16 mouse cellular contexts compared by ENCODE assay signal in the genomic region with DNA sequence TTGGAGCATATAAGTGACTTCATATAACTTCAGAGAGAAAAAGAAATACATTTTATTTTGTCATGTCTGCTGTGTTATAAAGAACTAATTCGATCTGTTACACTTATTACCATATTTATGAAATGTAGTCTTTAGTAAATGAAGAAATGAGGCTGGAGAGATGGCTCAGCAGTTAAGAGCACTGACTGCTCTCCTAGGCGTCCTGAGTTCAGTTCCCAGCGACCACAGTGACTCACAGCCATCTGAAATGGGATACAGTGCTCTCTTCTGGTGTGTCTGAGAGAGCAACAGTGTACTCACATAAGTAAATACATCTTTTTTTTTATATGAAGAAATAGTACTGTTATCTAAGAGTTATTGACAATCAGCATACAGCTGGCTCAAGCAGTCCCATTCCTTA. TPM values are rescaled to one million over a fixed set of nuclear protein-coding genes. Genes with fewer than 3 reads are reported as not detected.
DNase-seq lines count a peak whose midpoint lies in the region; ATAC-seq and TF ChIP-seq lines count a peak whose summit lies in the region.
"Had no signal": no experiment of that assay in that cellular context is flagged by ENCODE, and none has a peak within 500 bp of the region (broad histone marks: within the 10 kb centered on the region; RNA-seq: fewer than 3 reads in every experiment).

No protein-coding gene starts in this region.

- H3K79me2 ChIP-seq in heart, adult 2 months (replicated peaks; ENCODE audit: control insufficient read depth, insufficient read depth, low read length) = peaks cover 4% of the 10 kb centered on the region

- intact Hi-C loops in heart, adult 2 months (cut with DNase I) = loop anchor here (2.0 kb wide), 1 partner anchor 277 kb away; the partner anchor contains the start of gene Heatr5a

- peak in 1 of 2 experiments; percentile 11 for DNase-seq in heart, adult 2 months
- no peak for DNase-seq in heart, adult 18-20 months
- no peak for DNase-seq in kidney, postnatal 0 days (ENCODE audit: low spot score)
- no peak for DNase-seq in kidney, adult 2 months
- DNase-seq in 3134 (ENCODE audit: extremely low read depth, insufficient read length, low spot score) (peak; percentile 19), NIH3T3 (ENCODE audit: low read depth) (peak; percentile 17)
- DNase-seq in midbrain, embryonic 11.5 days (ENCODE audit: low spot score, missing footprints) = no peak
- DNase-seq: adrenal gland, postnatal 14 days; kidney, adult 18-20 months; left cerebral cortex, postnatal 4 days had no signal

- no peak for TF ChIP-seq EP300 in heart, adult 2 months (IDR thresholded peaks at IDR 0.05; ENCODE audit: insufficient read depth, low read depth, low read length)

- H3K4me1 ChIP-seq in heart, adult 2 months (ENCODE audit: control insufficient read depth, insufficient read depth, low read length) = peaks cover 11% of the 10 kb centered on the region
- peaks cover 12% of the 10 kb centered on the region; the same call in 1 of the 2 replicates for H3K4me1 ChIP-seq in kidney, postnatal 0 days (replicated peaks; ENCODE audit: insufficient read depth, low read length)
- peaks cover 17% of the 10 kb centered on the region; the same call in 1 of the 2 replicates for H3K4me1 ChIP-seq in kidney, adult 2 months (ENCODE audit: control insufficient read depth, insufficient read depth, low read length)
- H3K4me1 ChIP-seq in midbrain, embryonic 11.5 days (ENCODE audit: control insufficient read depth, insufficient read depth, low read length) = peaks cover 7% of the 10 kb centered on the region
- H3K4me1 ChIP-seq in midbrain, embryonic 13.5 days (replicated peaks) = peaks cover 18% of the 10 kb centered on the region

- TF ChIP-seq CTCF in heart, adult 2 months (IDR thresholded peaks at IDR 0.05) = no peak
- TF ChIP-seq CTCF in kidney, postnatal 0 days (IDR thresholded peaks at IDR 0.05; ENCODE audit: low read depth) = no peak
- TF ChIP-seq CTCF in kidney, adult 2 months (conservative IDR thresholded peaks at IDR 0.05; ENCODE audit: insufficient read depth, insufficient read length, low read depth, low read length) = no peak

- WGBS in heart, adult 2 months = 81% methylated on average over 3 of the region's 3 CpGs
- 82% methylated on average over 3 of the region's 3 CpGs for WGBS in kidney, postnatal 0 days
- 88% methylated on average over 3 of the region's 3 CpGs for WGBS in kidney, adult 2 months
- WGBS in midbrain, embryonic 11.5 days = 82% methylated on average over 3 of the region's 3 CpGs
- 88% methylated on average over 3 of the region's 3 CpGs for WGBS in midbrain, embryonic 13.5 days

- peaks cover 14% of the 10 kb centered on the region for H3K36me3 ChIP-seq in heart, adult 2 months (ENCODE audit: control insufficient read depth, insufficient read depth, low read length)
- H3K36me3 ChIP-seq in kidney, postnatal 0 days (ENCODE audit: insufficient read depth, low read length) = no peaks in the 10 kb centered on the region
- H3K36me3 ChIP-seq in kidney, adult 2 months (ENCODE audit: control insufficient read depth, insufficient read depth, low read length) = no peaks in the 10 kb centered on the region
- no peaks in the 10 kb centered on the region for H3K36me3 ChIP-seq in midbrain, embryonic 11.5 days (ENCODE audit: control insufficient read depth, insufficient read depth, low read length)
- no peaks in the 10 kb centered on the region for H3K36me3 ChIP-seq in midbrain, embryonic 13.5 days
- H3K36me3 ChIP-seq: embryonic facial prominence, embryonic 12.5 days; hindbrain, embryonic 15.5 days; lung, embryonic 15.5 days; neural tube, embryonic 15.5 days; stomach, embryonic 15.5 days had no signal

- no peak overlapping the region for H3K9ac ChIP-seq in heart, adult 2 months (ENCODE audit: low read depth, low read length)
- H3K9ac ChIP-seq in kidney, postnatal 0 days (ENCODE audit: low read depth, low read length) = no peak overlapping the region
- H3K9ac ChIP-seq in midbrain, embryonic 11.5 days (ENCODE audit: low read length) = no peak overlapping the region
- no peak overlapping the region for H3K9ac ChIP-seq in midbrain, embryonic 13.5 days (replicated peaks)
- H3K9ac ChIP-seq: embryonic facial prominence, embryonic 12.5 days; hindbrain, embryonic 15.5 days; lung, embryonic 15.5 days; neural tube, embryonic 15.5 days; stomach, embryonic 15.5 days had no signal

- H3K27ac ChIP-seq in heart, adult 2 months = peak overlapping the region; percentile 99
- H3K27ac ChIP-seq in kidney, postnatal 0 days = peak overlapping the region; percentile 74
- H3K27ac ChIP-seq in kidney, adult 2 months (ENCODE audit: insufficient read depth, low read depth, low read length) = no peak overlapping the region
- H3K27ac ChIP-seq in midbrain, embryonic 11.5 days (ENCODE audit: low read depth, low read length) = no peak overlapping the region
- H3K27ac ChIP-seq in midbrain, embryonic 13.5 days = no peak overlapping the region
- H3K27ac ChIP-seq: embryonic facial prominence, embryonic 12.5 days; hindbrain, embryonic 15.5 days had no signal

- no peak overlapping the region for H3K4me2 ChIP-seq in kidney, postnatal 0 days (ENCODE audit: low read length)
- H3K4me2 ChIP-seq in midbrain, embryonic 11.5 days = no peak overlapping the region
- no peak overlapping the region for H3K4me2 ChIP-seq in midbrain, embryonic 13.5 days (replicated peaks)

- H3K9me3 ChIP-seq in kidney, postnatal 0 days (replicated peaks; ENCODE audit: low read length) = no peaks in the 10 kb centered on the region
- no peaks in the 10 kb centered on the region for H3K9me3 ChIP-seq in midbrain, embryonic 11.5 days (ENCODE audit: control insufficient read depth, low read length)
- no peaks in the 10 kb centered on the region for H3K9me3 ChIP-seq in midbrain, embryonic 13.5 days
- H3K9me3 ChIP-seq: embryonic facial prominence, embryonic 12.5 days; hindbrain, embryonic 15.5 days; lung, embryonic 15.5 days; neural tube, embryonic 15.5 days; stomach, embryonic 15.5 days had no signal

- no peaks in the 10 kb centered on the region for H3K27me3 ChIP-seq in heart, adult 2 months (ENCODE audit: control insufficient read depth, insufficient read depth, low read length)
- H3K27me3 ChIP-seq in kidney, postnatal 0 days (ENCODE audit: insufficient read depth, low read length) = no peaks in the 10 kb centered on the region
- no peaks in the 10 kb centered on the region for H3K27me3 ChIP-seq in kidney, adult 2 months (replicated peaks; ENCODE audit: control insufficient read depth, insufficient read depth, low read length)
- no peaks in the 10 kb centered on the region for H3K27me3 ChIP-seq in midbrain, embryonic 11.5 days (ENCODE audit: control insufficient read depth, insufficient read depth, low read length)
- H3K27me3 ChIP-seq in midbrain, embryonic 13.5 days = no peaks in the 10 kb centered on the region
- H3K27me3 ChIP-seq: embryonic facial prominence, embryonic 12.5 days; hindbrain, embryonic 15.5 days; lung, embryonic 15.5 days; neural tube, embryonic 15.5 days; stomach, embryonic 15.5 days had no signal

- no peak for ATAC-seq in kidney, postnatal 0 days (replicated peaks; ENCODE audit: low FRiP score, low read depth)
- ATAC-seq in midbrain, embryonic 11.5 days (ENCODE audit: low FRiP score) = no peak
- no peak for ATAC-seq in midbrain, embryonic 13.5 days

- TF ChIP-seq POLR2A in heart, adult 2 months (IDR thresholded peaks at IDR 0.05; ENCODE audit: insufficient read depth, low read depth, low read length) = no peak
- no peak for TF ChIP-seq POLR2A in kidney, adult 2 months (IDR thresholded peaks at IDR 0.05; ENCODE audit: low read depth, low read length)

- no peak overlapping the region for H3K4me3 ChIP-seq in heart, adult 2 months
- no peak overlapping the region for H3K4me3 ChIP-seq in kidney, postnatal 0 days (replicated peaks; ENCODE audit: low read depth, low read length)
- no peak overlapping the region for H3K4me3 ChIP-seq in kidney, adult 2 months (ENCODE audit: insufficient read depth, low read depth, low read length)
- H3K4me3 ChIP-seq in midbrain, embryonic 11.5 days (ENCODE audit: low read depth, low read length) = no peak overlapping the region
- no peak overlapping the region for H3K4me3 ChIP-seq in midbrain, embryonic 13.5 days (replicated peaks)
- H3K4me3 ChIP-seq: embryonic facial prominence, embryonic 12.5 days; neural tube, embryonic 15.5 days had no signal

RNA-seq across cellular contexts. Expression of gene Strn3, which starts 1.7 kb away (rescaled TPM):
- total RNA-seq in heart, adult 2 months (2021) = 100 to 1,000 TPM; 106 to 114 TPM
- polyA plus RNA-seq in heart, adult 2 months (2012; rRNA removed) = 24.6 and 57.9 TPM in 2 replicates
- total RNA-seq in heart, adult 18-20 months (2021) = 100 to 1,000 TPM; 102 to 109 TPM
- polyA plus RNA-seq in kidney, postnatal 0 days (2015; fragmentation: Nextera tagmentation; extraction: Ambion mirVana) = 44.1 and 46.3 TPM in 2 replicates
- polyA plus RNA-seq in kidney, adult 2 months (2012; rRNA removed) = 13.0 and 15.7 TPM in 2 replicates
- polyA plus RNA-seq in midbrain, embryonic 11.5 days (2014; fragmentation: Nextera tagmentation; extraction: Ambion mirVana) = 55.2 and 56.1 TPM in 2 replicates
- 45.7 and 46.3 TPM in 2 replicates for polyA plus RNA-seq in midbrain, embryonic 13.5 days (2015; fragmentation: Nextera tagmentation; extraction: Ambion mirVana)

RNA-seq across cellular contexts. Expression of gene Ap4s1, which starts 2.6 kb away (rescaled TPM):
- 10 to 100 TPM; 52.0 to 65.4 TPM for total RNA-seq in heart, adult 2 months (2021)
- 20.4 and 31.1 TPM in 2 replicates for polyA plus RNA-seq in heart, adult 2 months (2012; rRNA removed)
- total RNA-seq in heart, adult 18-20 months (2021) = 10 to 100 TPM; 59.1 to 60.9 TPM
- polyA plus RNA-seq in kidney, postnatal 0 days (2015; fragmentation: Nextera tagmentation; extraction: Ambion mirVana) = 37.9 and 48.3 TPM in 2 replicates
- polyA plus RNA-seq in kidney, adult 2 months (2012; rRNA removed) = 11.7 and 12.1 TPM in 2 replicates
- 56.9 and 62.0 TPM in 2 replicates for polyA plus RNA-seq in midbrain, embryonic 11.5 days (2014; fragmentation: Nextera tagmentation; extraction: Ambion mirVana)
- polyA plus RNA-seq in midbrain, embryonic 13.5 days (2015; fragmentation: Nextera tagmentation; extraction: Ambion mirVana) = 53.2 and 54.4 TPM in 2 replicates

Comparison
In these comparisons a context has a peak if more than half of its experiments do, and no peak if none do; other contexts are left out.
1. H3K27ac ChIP-seq: peak in heart, adult 2 months (single experiment) and kidney, postnatal 0 days (single experiment); none in kidney, adult 2 months (single experiment), midbrain, embryonic 11.5 days (single experiment) and midbrain, embryonic 13.5 days (single experiment).
2. DNase-seq: peak in 3134 (single experiment) and NIH3T3 (single experiment); none in heart, adult 18-20 months (0 of 2), kidney, postnatal 0 days (single experiment), kidney, adult 2 months (single experiment) and midbrain, embryonic 11.5 days (single experiment).